Mouse (Mus musculus) megakaryocyte, embryonic 14.5 days (primary cell): ENCODE measurements around the gene Gpc5.

ENCODE experiments used
- FLI1 ChIP-seq: IDR thresholded peaks from 2 replicates; pipeline ENCODE4 v1.6.1; 2012; ENCODE audit warnings: low read length, inconsistent platforms, mixed read lengths
- GATA1 ChIP-seq: IDR thresholded peaks from 3 replicates; pipeline ENCODE4 v1.6.1; 2012; ENCODE audit warnings: mixed read lengths, low read length, inconsistent platforms, borderline replicate concordance

GRCm38 (mm10) chr14:115047316-115047715 lies 44.7 kb upstream of the Gpc5 start:
- TF ChIP-seq GATA1 (no peak), FLI1 (no peak)
